Mouse (Mus musculus) CH12.LX (cell line): ENCODE measurements around the gene Epha2. TPM values are rescaled to one million over a fixed set of nuclear protein-coding genes. Genes with fewer than 3 reads are reported as not detected.
A peak's percentile ranks its signal among the peaks of the same experiment; 100 is the strongest.

Source experiments
- DNase-seq: peaks from one replicate; pipeline ENCODE4 v3.0.0-alpha.2; 2013; ENCODE audit errors: extremely low read depth
- H3K27ac ChIP-seq: 2 replicates; pipeline ENCODE4 v1.5.1; 2012; ENCODE audit warnings: low read depth, mild to moderate bottlenecking, control low read depth, moderate library complexity; ENCODE audit not compliant: insufficient read depth
- H3K27me3 ChIP-seq: replicated peaks from 2 replicates; pipeline ENCODE3; 2012; ENCODE audit warnings: inconsistent platforms
- H3K36me3 ChIP-seq, 2 experiments: replicated peaks in 1 of 2; 2 replicates each; pipeline versions ENCODE3 to v1.6.1; 2012; ENCODE audit warnings: inconsistent platforms in 1 of 2, low read length in 1 of 2, mild to moderate bottlenecking in 1 of 2, mixed read lengths in 1 of 2, moderate library complexity in 1 of 2; ENCODE audit not compliant: control insufficient read depth in 1 of 2, insufficient read depth in 1 of 2
- H3K4me1 ChIP-seq, 2 experiments: 2 replicates each; pipeline ENCODE4 v1.6.1; 2012; ENCODE audit warnings: inconsistent platforms in 1 of 2, moderate library complexity in 1 of 2; ENCODE audit not compliant: insufficient read depth in 2 of 2, control insufficient read depth in 1 of 2
- H3K4me2 ChIP-seq: 2 replicates; pipeline ENCODE4 v1.6.1; 2012; ENCODE audit warnings: low read depth, mild to moderate bottlenecking, control low read depth; ENCODE audit not compliant: poor library complexity, insufficient read depth, severe bottlenecking
- H3K4me3 ChIP-seq, 3 experiments: fragments of 150-350 bp in 1 of 3; sonication (generic) in 1 of 3; replicated peaks in 1 of 3; 2 replicates each; pipeline versions ENCODE3 to v1.5.1; 2011 to 2012; ENCODE audit warnings: low read depth in 2 of 3, low read length in 2 of 3, mild to moderate bottlenecking in 2 of 3, moderate library complexity in 2 of 3, control low read depth in 1 of 3, improper control_type of control experiment in 1 of 3, inconsistent platforms in 1 of 3, mixed read lengths in 1 of 3; ENCODE audit not compliant: poor library complexity in 1 of 3
- H3K79me2 ChIP-seq: replicated peaks from 2 replicates; pipeline ENCODE4 v1.6.1; 2012; ENCODE audit warnings: mild to moderate bottlenecking, moderate library complexity; ENCODE audit not compliant: control insufficient read depth, poor library complexity, insufficient read depth, severe bottlenecking; ENCODE audit errors: extremely low read depth
- H3K9ac ChIP-seq: 2 replicates; pipeline ENCODE4 v1.6.1; 2012; ENCODE audit warnings: low read depth, mild to moderate bottlenecking, control low read depth, moderate library complexity; ENCODE audit not compliant: insufficient read depth
- H3K9me3 ChIP-seq: replicated peaks from 2 replicates; pipeline ENCODE3; 2012; ENCODE audit warnings: low read length, inconsistent platforms, mixed read lengths
- BHLHE40 ChIP-seq: IDR thresholded peaks from 2 replicates; pipeline ENCODE4 v1.6.1; 2011; ENCODE audit warnings: mild to moderate bottlenecking, low read depth, low read length, improper control_type of control experiment
- CHD1 ChIP-seq: IDR thresholded peaks from 2 replicates; pipeline ENCODE4 v1.6.1; 2012; ENCODE audit warnings: low read depth, low read length, improper control_type of control experiment, inconsistent platforms
- ELF1 ChIP-seq: IDR thresholded peaks from 2 replicates; pipeline ENCODE4 v1.6.1; 2014; ENCODE audit warnings: low read depth, mild to moderate bottlenecking, inconsistent platforms, low read length, improper control_type of control experiment
- GABPA ChIP-seq: IDR thresholded peaks from 2 replicates; pipeline ENCODE4 v1.6.1; 2012; ENCODE audit warnings: low read depth, low read length, improper control_type of control experiment, inconsistent platforms; ENCODE audit not compliant: insufficient replicate concordance
- HCFC1 ChIP-seq: IDR thresholded peaks from 2 replicates; pipeline ENCODE4 v1.6.1; 2012; ENCODE audit warnings: low read depth, mild to moderate bottlenecking, inconsistent platforms, low read length, improper control_type of control experiment
- IRF4 ChIP-seq: IDR thresholded peaks from 2 replicates; pipeline ENCODE4 v1.6.1; 2014; ENCODE audit warnings: low read depth, mild to moderate bottlenecking, inconsistent platforms, low read length, improper control_type of control experiment
- JUN ChIP-seq: IDR thresholded peaks from 2 replicates; pipeline ENCODE4 v1.6.1; 2011; ENCODE audit warnings: low read depth, mild to moderate bottlenecking, low read length, improper control_type of control experiment, moderate library complexity; ENCODE audit not compliant: insufficient read depth
- MAFK ChIP-seq: IDR thresholded peaks from 2 replicates; pipeline ENCODE4 v1.6.1; 2011; ENCODE audit warnings: low read length, improper control_type of control experiment; ENCODE audit not compliant: insufficient replicate concordance
- MAX ChIP-seq: IDR thresholded peaks from 2 replicates; pipeline ENCODE4 v1.6.1; 2011; ENCODE audit warnings: low read length, improper control_type of control experiment
- MXI1 ChIP-seq: IDR thresholded peaks from 2 replicates; pipeline ENCODE4 v1.6.1; 2011; ENCODE audit warnings: mild to moderate bottlenecking, low read depth, low read length, improper control_type of control experiment
- MYC ChIP-seq: IDR thresholded peaks from 2 replicates; pipeline ENCODE4 v1.6.1; 2011; ENCODE audit warnings: low read depth, mild to moderate bottlenecking, improper control_type of control experiment, low read length
- RAD21 ChIP-seq: IDR thresholded peaks from 2 replicates; pipeline ENCODE4 v1.6.1; 2011; ENCODE audit warnings: low read depth, mild to moderate bottlenecking, low read length, improper control_type of control experiment, moderate library complexity
- SMC3 ChIP-seq: IDR thresholded peaks from 2 replicates; pipeline ENCODE4 v1.6.1; 2011; ENCODE audit warnings: low read depth, low read length, improper control_type of control experiment
- TCF12 ChIP-seq: IDR thresholded peaks from 2 replicates; pipeline ENCODE4 v1.6.1; 2014; ENCODE audit warnings: low read depth, mild to moderate bottlenecking, inconsistent platforms, low read length, improper control_type of control experiment
- UBTF ChIP-seq: IDR thresholded peaks from 2 replicates; pipeline ENCODE4 v1.6.1; 2012; ENCODE audit warnings: low read depth, mild to moderate bottlenecking, inconsistent platforms, low read length, improper control_type of control experiment, moderate library complexity
- USF2 ChIP-seq: conservative IDR thresholded peaks from 2 replicates; pipeline ENCODE4 v1.6.1; 2011; ENCODE audit warnings: low read depth, low read length, improper control_type of control experiment
- ZNF384 ChIP-seq: IDR thresholded peaks from 2 replicates; pipeline ENCODE4 v1.6.1; 2012; ENCODE audit warnings: low read depth, low read length, improper control_type of control experiment, inconsistent platforms
- dilution Hi-C: fragments of 300-500 bp; cut with MboI; formaldehyde crosslinking; loops from 2 replicates; pipeline ENCODE4 v1.14.3; 2020; ENCODE audit warnings: low sequenced_read_pairs; ENCODE audit not compliant: extremely low pct_unique_long_range_greater_than_20kb, extremely low pct_ligation_motif_present
- in situ Hi-C: fragments of 300-500 bp; cut with MboI; formaldehyde crosslinking; loops from 3 replicates; pipeline ENCODE4 v1.14.3; 2019; ENCODE audit warnings: low sequenced_read_pairs, low pct_ligation_motif_present, low pct_unique_long_range_greater_than_20kb, mixed read lengths
- polyA plus RNA-seq: library from polyadenylated mRNA; unstranded; fragments of >175 nt; gene quantifications from 2 replicates; pipeline ENCODE4 v1.2.1, GENCODE M21; 2012; ENCODE audit warnings: low read depth; ENCODE audit not compliant: insufficient read length
- total RNA-seq, 2 experiments: library from RNA; depleted of rRNA; stranded (reverse); fragments of 300-350 nt in 1 of 2; fragments of >200 nt in 1 of 2; gene quantifications; 2 replicates each; pipeline ENCODE4 v1.2.3; 2012 to 2014

The Epha2 gene
- total and polyA plus RNA-seq, 3 experiments: 0.55 to 0.81 (median 0.67) TPM

- dilution Hi-C loops (no loop called here), in situ Hi-C loops (no loop called here)
- DNase-seq: no peak
- Histone ChIP-seq H3K79me2 (no peaks in the 10 kb centered on the region), H3K36me3 (no peaks in the 10 kb centered on the region), H3K4me3 (no peak overlapping the region), H3K9me3 (peaks cover 8% of the 10 kb centered on the region), H3K4me1 (peaks cover 10 to 34% of the 10 kb centered on the region in 2 experiments), H3K4me2 (no peak overlapping the region), H3K27ac (no peak overlapping the region), H3K9ac (no peak overlapping the region), H3K27me3 (peaks cover 91% of the 10 kb centered on the region)
- TF ChIP-seq MAFK (no peak), MYC (no peak), CHD1 (no peak), ELF1 (no peak), GABPA (no peak), MAX (no peak), IRF4 (no peak), JUN (no peak), TCF12 (no peak), MXI1 (no peak), SMC3 (no peak), RAD21 (no peak), UBTF (no peak), ZNF384 (no peak), USF2 (no peak)
These were observed 13.5 kb upstream of the Epha2 start for GRCm38 (mm10) chr4:141287518-141288004.

GRCm38 (mm10) chr4:141288152-141288551, 12.9 kb upstream of the Epha2 start:
- Histone ChIP-seq H3K4me2 (no peak overlapping the region), H3K27ac (no peak overlapping the region), H3K9ac (no peak overlapping the region), H3K9me3 (peaks cover 8% of the 10 kb centered on the region), H3K4me1 (peaks cover 10 to 34% of the 10 kb centered on the region in 2 experiments), H3K79me2 (no peaks in the 10 kb centered on the region), H3K36me3 (no peaks in the 10 kb centered on the region), H3K4me3 (no peak overlapping the region), H3K27me3 (peaks cover 92% of the 10 kb centered on the region)
- no peak for DNase-seq
- dilution Hi-C loops: no loop called here
- TF ChIP-seq BHLHE40 (0 out of 2 replicates have a peak, but pooled peaks have one; percentile 10), HCFC1 (no peak), ELF1 (no peak)
- in situ Hi-C loops: no loop called here
